Mouse (Mus musculus) myocyte (in vitro differentiated cells): Measurements from ENCODE around the gene Dvl1. TPM values are rescaled to one million over a fixed set of nuclear protein-coding genes. Genes with fewer than 3 reads are reported as not detected.

Source experiments
- H3K27me3 ChIP-seq: one replicate; pipeline ENCODE4 v1.6.1; 2011; ENCODE audit not compliant: control insufficient read depth, insufficient read depth, insufficient read length
- H3K36me3 ChIP-seq: one replicate; pipeline ENCODE4 v1.6.1; 2011; ENCODE audit not compliant: control insufficient read depth, insufficient read depth
- H3K4me2 ChIP-seq: one replicate; pipeline ENCODE4 v1.6.1; 2011; ENCODE audit warnings: low read depth, control low read depth
- H3K4me3 ChIP-seq: one replicate; pipeline ENCODE4 v1.5.1; 2011; ENCODE audit warnings: mild to moderate bottlenecking, control low read depth, moderate library complexity
- H3K79me2 ChIP-seq: one replicate; pipeline ENCODE4 v1.6.1; 2011; ENCODE audit not compliant: control insufficient read depth, insufficient read depth
- H3ac ChIP-seq: one replicate; pipeline ENCODE4 v1.6.1; 2011; ENCODE audit not compliant: control insufficient read depth, insufficient read length
- CEBPB ChIP-seq: IDR thresholded peaks from 2 replicates; pipeline ENCODE4 v1.6.1; 2011; ENCODE audit warnings: mild to moderate bottlenecking, moderate library complexity; ENCODE audit not compliant: poor library complexity, insufficient read depth, severe bottlenecking
- E2F4 ChIP-seq: IDR thresholded peaks from one replicate; pipeline ENCODE4 v1.6.1; 2011; ENCODE audit warnings: mild to moderate bottlenecking, control low read depth, moderate library complexity; ENCODE audit not compliant: insufficient read depth
- MAX ChIP-seq: IDR thresholded peaks from one replicate; pipeline ENCODE4 v1.6.1; 2011; ENCODE audit warnings: low read depth, mild to moderate bottlenecking, control low read depth
- MYOD1 ChIP-seq, 3 experiments: IDR thresholded peaks; one replicate each; pipeline ENCODE4 v1.6.1; 2011; ENCODE audit warnings: control low read depth in 2 of 3, low read depth in 2 of 3, mild to moderate bottlenecking in 2 of 3, moderate library complexity in 1 of 3; ENCODE audit not compliant: insufficient read length in 2 of 3, control insufficient read depth in 1 of 3
- MYOG ChIP-seq, 3 experiments: IDR thresholded peaks; one replicate each; pipeline ENCODE4 v1.6.1; 2011; ENCODE audit warnings: control low read depth in 2 of 3, low read depth in 2 of 3, mild to moderate bottlenecking in 2 of 3; ENCODE audit not compliant: insufficient read length in 2 of 3, control insufficient read depth in 1 of 3, insufficient read depth in 1 of 3
- POLR2A ChIP-seq: IDR thresholded peaks from one replicate; pipeline ENCODE4 v1.6.1; 2011; ENCODE audit warnings: low read depth, mild to moderate bottlenecking, control low read depth, moderate library complexity; ENCODE audit not compliant: insufficient read length
- POLR2AphosphoS2 ChIP-seq: IDR thresholded peaks from one replicate; pipeline ENCODE4 v1.6.1; 2011; ENCODE audit warnings: low read depth, control low read depth; ENCODE audit not compliant: insufficient read length
- REST ChIP-seq: IDR thresholded peaks from one replicate; pipeline ENCODE4 v1.6.1; 2011; ENCODE audit warnings: mild to moderate bottlenecking, control low read depth, moderate library complexity; ENCODE audit not compliant: insufficient read depth, insufficient read length
- SRF ChIP-seq: IDR thresholded peaks from one replicate; pipeline ENCODE4 v1.6.1; 2011; ENCODE audit warnings: low read depth; ENCODE audit not compliant: control insufficient read depth, insufficient read length
- TCF12 ChIP-seq: IDR thresholded peaks from one replicate; pipeline ENCODE4 v1.6.1; 2011; ENCODE audit warnings: mild to moderate bottlenecking, control low read depth; ENCODE audit not compliant: poor library complexity, insufficient read depth, severe bottlenecking
- TCF3 ChIP-seq: IDR thresholded peaks from one replicate; pipeline ENCODE4 v1.6.1; 2011; ENCODE audit warnings: low read depth, control low read depth; ENCODE audit not compliant: insufficient read length
- USF1 ChIP-seq: IDR thresholded peaks from one replicate; pipeline ENCODE4 v1.6.1; 2011; ENCODE audit warnings: low read depth, mild to moderate bottlenecking, control low read depth, moderate library complexity
- polyA plus RNA-seq: library from polyadenylated mRNA; unstranded; fragments of >200 nt; fragmentation: generic; extraction: Trizol; gene quantifications from one replicate; pipeline ENCODE4 v1.2.1, GENCODE M21; 2012; ENCODE audit warnings: missing spikeins

The Dvl1 gene
- 98.4 TPM for polyA plus RNA-seq

DNA sequence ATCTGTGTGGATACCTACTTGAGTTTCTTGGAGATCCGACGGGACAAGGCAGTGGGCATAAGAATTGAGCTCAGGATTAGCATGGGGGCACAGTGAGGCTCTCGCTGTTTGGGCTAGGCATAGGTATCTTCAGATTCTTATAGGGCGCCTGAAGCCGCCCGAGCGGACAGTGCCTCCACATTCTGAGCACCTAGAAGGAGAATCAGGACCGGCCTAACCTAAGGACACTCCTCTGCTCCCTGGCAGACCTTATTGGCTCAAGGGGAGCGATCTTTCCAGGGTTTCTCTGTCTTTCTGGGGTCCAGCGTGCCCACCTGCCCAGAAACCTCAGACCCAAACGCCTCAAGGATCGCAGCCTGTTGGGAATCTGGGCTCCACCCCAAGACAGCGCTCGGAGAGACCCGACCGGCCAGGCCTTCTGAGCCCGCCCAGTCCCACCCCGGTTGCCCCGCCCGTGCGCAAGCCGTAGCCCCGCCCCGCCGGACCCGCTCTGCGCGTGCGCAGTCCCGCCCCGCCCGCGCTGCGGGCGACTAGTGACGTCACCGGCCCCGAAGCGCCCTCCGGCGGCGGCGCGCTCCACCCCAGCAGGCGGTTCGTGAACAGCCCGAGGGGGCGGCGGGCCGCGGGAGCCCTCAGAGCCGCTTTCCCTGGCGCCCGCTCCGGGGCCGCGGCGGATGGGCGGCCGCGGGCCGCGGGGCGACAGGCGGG is at the start of gene Dvl1:
Gene Dvl1, plus strand, starts transcription at position 532 of the 708 bp plus-strand sequence.
- Histone ChIP-seq H3K4me3 (peak within 1 kb of the TSS; percentile 80), H3K27me3 (no peaks in the 10 kb centered on the region), H3K4me2 (peak within 1 kb of the TSS; percentile 100), H3K79me2 (peaks cover 45% of the 10 kb centered on the region), H3K36me3 (peaks cover 6% of the 10 kb centered on the region), H3ac (peak within 1 kb of the TSS; percentile 28)
- peak; percentile 75 for TF ChIP-seq POLR2AphosphoS2
- no peak for TF ChIP-seq CEBPB
- peak in 1 of 3 experiments; percentile 41 for TF ChIP-seq MYOG (IDR thresholded peaks at IDR 0.05; ENCODE audit: control insufficient read depth in 1 of 3, insufficient read depth in 1 of 3, insufficient read length in 2 of 3, low read depth in 2 of 3)
- no peak for TF ChIP-seq E2F4
- TF ChIP-seq POLR2A, result peak; percentile 67

DNA sequence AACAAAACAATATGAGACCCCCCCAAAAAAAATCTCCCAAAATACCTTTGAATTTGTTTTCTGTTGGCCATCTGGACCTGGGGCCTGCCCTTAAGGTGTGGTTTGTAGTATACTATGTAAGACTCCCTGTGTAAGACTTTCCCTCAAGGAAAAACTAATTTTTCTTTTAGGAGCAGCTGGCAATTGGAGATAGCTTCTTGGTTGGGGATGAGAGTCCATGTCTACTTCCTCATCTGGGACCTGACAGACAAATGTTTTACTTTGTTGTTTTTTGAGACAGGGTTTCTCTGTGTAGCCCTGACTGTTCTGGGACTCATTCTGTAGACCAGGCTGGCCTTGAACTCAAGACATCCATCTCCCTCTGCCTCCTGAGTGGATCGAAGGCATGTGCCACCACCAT is 45.1 kb upstream of the Dvl1 start:
- no peak overlapping the region for H3ac ChIP-seq
- H3K27me3 ChIP-seq, result no peaks in the 10 kb centered on the region
- H3K4me2 ChIP-seq, result no peak overlapping the region
- TF ChIP-seq E2F4 (no peak), MAX (no peak), POLR2A (no peak), CEBPB (no peak), TCF12 (no peak), USF1 (no peak), MYOG (IDR thresholded peaks at IDR 0.05; ENCODE audit: control insufficient read depth in 1 of 3, insufficient read depth in 1 of 3, insufficient read length in 2 of 3, low read depth in 2 of 3) (no peak), REST (no peak), POLR2AphosphoS2 (no peak), TCF3 (no peak), MYOD1 (IDR thresholded peaks at IDR 0.05; ENCODE audit: control insufficient read depth in 1 of 3, insufficient read length in 2 of 3, low read depth in 2 of 3) (no peak), SRF (no peak)
- H3K4me3 ChIP-seq, result no peak overlapping the region
- H3K79me2 ChIP-seq, result peaks cover 24% of the 10 kb centered on the region
- peaks cover 9% of the 10 kb centered on the region for H3K36me3 ChIP-seq

DNA sequence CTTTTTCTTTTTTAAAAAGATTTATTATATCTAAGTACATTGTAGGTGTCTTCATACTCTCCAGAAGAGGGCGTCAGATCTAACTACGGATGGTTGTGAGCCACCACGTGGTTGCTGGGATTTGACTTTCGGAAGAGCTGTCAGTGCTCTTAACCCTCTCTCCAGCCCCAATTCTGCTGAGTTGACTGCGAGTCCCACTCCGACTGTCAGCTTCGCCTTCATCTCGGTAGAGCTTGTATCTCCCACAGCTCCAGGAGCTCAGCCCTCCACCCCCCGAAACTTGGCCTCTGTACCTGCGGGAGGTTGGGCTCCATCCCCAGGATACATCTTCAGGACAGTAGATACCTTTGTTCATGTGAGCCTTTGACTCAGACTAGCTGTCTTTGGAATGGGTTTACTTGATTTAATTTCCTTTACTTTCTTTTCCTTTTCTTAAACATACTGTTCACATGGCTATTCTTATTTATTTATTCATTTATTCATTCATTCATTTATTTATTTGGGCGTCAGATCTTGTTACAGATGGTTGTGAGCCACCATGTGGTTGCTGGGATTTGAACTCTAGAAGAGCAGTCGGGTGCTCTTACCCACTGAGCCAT is 44.4 kb upstream of the Dvl1 start, which contains the start of gene Mrpl20:
Gene Mrpl20, plus strand, starts transcription at position 138 of the 599 bp plus-strand sequence.
- Histone ChIP-seq H3K79me2 (peaks cover 24% of the 10 kb centered on the region), H3K27me3 (no peaks in the 10 kb centered on the region), H3K4me2 (peak within 1 kb of the TSS; percentile 96), H3ac (peak within 1 kb of the TSS; percentile 5), H3K4me3 (peak within 1 kb of the TSS; percentile 88), H3K36me3 (peaks cover 11% of the 10 kb centered on the region)
- no peak for TF ChIP-seq REST
- TF ChIP-seq POLR2AphosphoS2, result no peak
- no peak for TF ChIP-seq TCF3
- no peak for TF ChIP-seq POLR2A
- no peak for TF ChIP-seq MAX
- TF ChIP-seq SRF, result no peak
- no peak for TF ChIP-seq CEBPB

DNA sequence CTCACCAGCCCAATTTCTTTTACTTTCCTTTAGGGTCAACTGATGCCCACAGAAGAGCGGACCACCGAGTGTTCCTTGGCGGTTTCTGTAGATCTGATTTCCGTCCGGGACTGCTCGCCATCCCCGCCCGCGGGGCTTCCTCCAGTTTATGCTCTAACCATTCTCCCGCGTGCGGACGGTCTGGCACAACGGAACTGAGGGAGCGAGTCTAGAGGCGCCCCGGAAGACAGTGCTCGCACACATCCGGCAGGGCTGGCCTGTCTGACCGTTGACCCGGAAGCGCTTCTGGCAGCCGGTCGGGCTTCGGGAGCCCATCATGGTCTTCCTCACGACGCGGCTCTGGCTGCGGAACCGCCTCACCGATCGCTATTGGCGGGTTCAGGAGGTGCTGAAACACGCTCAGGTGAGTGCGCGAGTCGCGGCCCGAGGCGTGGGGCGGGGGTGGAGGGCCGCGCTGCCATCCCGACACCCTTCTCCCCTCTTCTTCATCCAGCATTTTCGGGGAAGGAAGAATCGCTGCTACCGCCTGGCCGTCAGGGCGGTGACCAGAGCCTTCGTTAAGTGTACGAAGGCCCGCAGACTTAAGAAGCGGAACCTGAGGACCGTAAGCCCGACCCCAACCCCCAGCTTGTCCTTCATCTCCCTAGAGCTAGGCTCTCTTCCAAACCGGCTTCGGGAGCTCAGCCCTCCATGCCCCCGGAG is 43.7 kb upstream of the Dvl1 start:
- TF ChIP-seq POLR2A (peak; percentile 61), MYOG (IDR thresholded peaks at IDR 0.05; ENCODE audit: control insufficient read depth in 1 of 3, insufficient read depth in 1 of 3, insufficient read length in 2 of 3, low read depth in 2 of 3) (peak in 1 of 3 experiments; percentile 28), REST (no peak), POLR2AphosphoS2 (peak; percentile 72)
- Histone ChIP-seq H3K4me2 (peak overlapping the region; percentile 96), H3K27me3 (no peaks in the 10 kb centered on the region)

DNA sequence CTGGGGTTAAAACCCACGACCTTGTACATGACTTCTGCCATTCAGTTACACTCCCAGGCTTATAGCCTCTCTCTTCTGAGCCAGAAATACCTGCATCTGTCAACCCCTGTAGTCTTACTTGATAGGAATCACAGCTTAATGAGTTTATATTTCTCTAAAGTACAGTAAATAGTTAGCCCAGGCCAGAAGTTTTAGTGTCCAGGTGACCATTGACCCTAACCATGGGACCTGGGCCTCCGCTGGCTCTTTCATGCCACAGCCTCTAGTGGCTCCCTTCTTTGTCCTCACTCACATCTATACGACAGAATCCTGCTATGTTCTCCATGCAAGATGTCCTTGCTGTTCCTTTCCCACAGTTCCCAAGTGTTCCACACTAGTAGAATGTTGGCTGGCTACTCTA is 39.4 kb upstream of the Dvl1 start:
- Histone ChIP-seq H3K4me2 (no peak overlapping the region), H3K4me3 (no peak overlapping the region), H3ac (no peak overlapping the region), H3K79me2 (peaks cover 28% of the 10 kb centered on the region), H3K27me3 (no peaks in the 10 kb centered on the region), H3K36me3 (peaks cover 44% of the 10 kb centered on the region)
- no peak for TF ChIP-seq SRF
- no peak for TF ChIP-seq POLR2AphosphoS2
- TF ChIP-seq MAX, result no peak
- no peak for TF ChIP-seq CEBPB
- TF ChIP-seq POLR2A, result no peak
- no peak for TF ChIP-seq REST
- no peak for TF ChIP-seq TCF12
- TF ChIP-seq E2F4, result no peak
- no peak for TF ChIP-seq TCF3
- TF ChIP-seq USF1, result no peak
- no peak for TF ChIP-seq MYOD1 (IDR thresholded peaks at IDR 0.05; ENCODE audit: control insufficient read depth in 1 of 3, insufficient read length in 2 of 3, low read depth in 2 of 3)
- no peak for TF ChIP-seq MYOG (IDR thresholded peaks at IDR 0.05; ENCODE audit: control insufficient read depth in 1 of 3, insufficient read depth in 1 of 3, insufficient read length in 2 of 3, low read depth in 2 of 3)

More for the DNA sequence above, 43.7 kb upstream of the Dvl1 start:
- Histone ChIP-seq H3K79me2 (peaks cover 24% of the 10 kb centered on the region), H3K36me3 (peaks cover 17% of the 10 kb centered on the region), H3ac (peak overlapping the region; percentile 5), H3K4me3 (peak overlapping the region; percentile 88)
